Mouse (Mus musculus): ENCODE data around the gene Stk24. TPM values are rescaled to one million over a fixed set of nuclear protein-coding genes. Genes with fewer than 3 reads are reported as not detected.

The Stk24 gene
- 52.3 TPM for polyA plus RNA-seq (2014; fragmentation: Illumina TruSeq; extraction: RNeasy Lipid Tissue Mini Kit (QIAGEN cat#74804); ENCODE audit: low read depth, low replicate concordance)

GRCm38 (mm10) chr14:121379827-121380145 lies at the start of gene Stk24:
Gene Stk24, minus strand, starts transcription at chr14:121380011.

Other genes with a start within 250 kb of the Stk24 start
- not detected for gene Slc15a1, start 125.2 kb upstream of the Stk24 start, polyA plus RNA-seq (2014; fragmentation: Illumina TruSeq; extraction: RNeasy Lipid Tissue Mini Kit (QIAGEN cat#74804); ENCODE audit: low read depth, low replicate concordance)

Data from heart, adult 10 weeks (tissue).